Mouse (Mus musculus): ENCODE results near the gene Gapdhs.

- TF ChIP-seq CTCF (IDR thresholded peaks at IDR 0.05), result no peak
- no peak for TF ChIP-seq EP300 (IDR thresholded peaks at IDR 0.05)
These were observed 60.1 kb downstream of the Gapdhs start for GRCm38 (mm10) chr7:30683425-30683824.
